Mouse (Mus musculus) thymus, postnatal 36 days (tissue): ENCODE measurements at regions not wholly inside any gene's neighbourhood (a gene's known extent, or its start where the extent isn't known, plus 50 kb on each side); places are given as distances from the start of the nearest gene placed in this dataset.
A peak's percentile ranks its signal among the peaks of the same experiment; 100 is the strongest.

Source experiments
- DNase-seq, 2 experiments: peaks; one replicate each; pipeline ENCODE4 v3.0.0; 2022; ENCODE audit warnings: mixed read lengths in 2 of 2

GRCm38 (mm10) chr4:45746451-45746850 lies 52.4 kb upstream of the Aldh1b1 start:
- no peak for DNase-seq

DNA sequence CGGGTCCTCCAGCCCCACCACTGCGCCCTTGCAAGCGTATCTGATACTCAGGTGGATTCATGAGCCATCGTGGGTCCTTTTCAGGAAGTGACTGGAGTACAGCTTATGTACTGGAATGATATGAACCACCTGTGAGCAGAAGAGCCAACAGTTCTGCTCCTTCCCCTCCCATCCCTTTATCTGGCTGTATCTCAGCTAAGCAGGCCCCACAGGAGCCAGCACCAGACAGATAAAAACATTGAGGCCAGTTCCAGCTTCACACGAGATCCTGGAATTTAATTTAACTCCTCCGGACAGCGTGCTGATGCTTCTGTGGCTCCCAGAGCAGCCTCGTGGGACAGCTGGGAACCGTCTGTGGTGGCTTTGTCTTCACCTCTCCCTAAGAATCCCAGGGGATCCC lies 53.1 kb upstream of the Aldh1b1 start:
- no peak for DNase-seq

GRCm38 (mm10) chr4:45744849-45745407 lies 53.9 kb upstream of the Aldh1b1 start:
- no peak for DNase-seq

DNA sequence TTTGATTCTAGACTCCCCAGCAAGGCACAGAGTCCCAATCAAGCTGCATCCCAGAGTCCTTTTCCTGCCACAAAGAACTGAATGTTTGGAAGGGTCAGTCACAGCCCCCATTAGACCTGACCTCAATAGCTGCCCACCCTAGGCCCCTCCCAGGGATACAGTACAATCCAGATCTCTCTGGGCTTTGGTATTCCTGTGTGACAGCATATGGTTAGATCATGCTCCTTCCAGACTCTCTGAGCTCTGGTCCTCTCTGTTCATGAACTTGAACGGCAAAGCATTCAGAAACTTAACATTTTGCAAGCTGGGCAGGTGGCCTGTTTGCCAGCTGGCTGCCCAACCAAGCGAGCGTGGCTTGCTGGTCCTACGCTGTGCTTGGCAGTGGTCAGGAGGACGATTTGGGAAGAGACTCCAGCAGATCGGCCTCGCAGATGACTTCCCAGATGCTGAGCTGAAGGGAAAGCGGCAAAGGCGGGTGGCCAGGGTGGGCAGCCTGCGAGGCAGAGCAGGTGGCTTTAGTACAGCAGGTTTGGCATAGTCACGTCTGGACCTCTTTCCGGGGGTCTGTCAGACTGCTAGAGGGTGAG lies 58.0 kb upstream of the Aldh1b1 start:
- no peak for DNase-seq

- DNase-seq = no peak
These were observed 58.5 kb upstream of the Aldh1b1 start for GRCm38 (mm10) chr4:45740319-45740718.

- DNase-seq = no peak
These were observed 59.1 kb upstream of the Aldh1b1 start for GRCm38 (mm10) chr4:45739696-45740095.

DNA sequence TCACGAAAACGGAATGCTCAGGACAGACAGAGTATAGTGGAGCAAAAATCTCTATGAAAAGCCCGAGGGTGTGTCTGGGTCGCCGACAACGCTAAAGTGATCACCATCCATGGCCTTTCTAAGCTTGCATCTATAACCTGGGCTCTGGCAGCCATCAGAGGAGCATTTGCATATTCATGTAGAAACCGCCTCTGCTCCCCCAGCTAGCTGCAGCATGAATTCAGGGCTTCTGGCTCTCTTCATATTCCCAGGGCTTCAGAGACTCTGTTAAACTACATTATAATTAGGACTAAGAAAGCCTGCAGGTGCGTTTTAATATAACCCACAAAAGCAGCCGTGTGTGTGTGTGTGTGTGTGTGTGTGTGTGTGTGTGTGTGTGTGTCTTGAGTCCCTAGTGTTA lies 59.7 kb upstream of the Aldh1b1 start:
- DNase-seq = no peak

GRCm38 (mm10) chr4:45738746-45739145 lies 60.1 kb upstream of the Aldh1b1 start:
- no peak for DNase-seq

DNA sequence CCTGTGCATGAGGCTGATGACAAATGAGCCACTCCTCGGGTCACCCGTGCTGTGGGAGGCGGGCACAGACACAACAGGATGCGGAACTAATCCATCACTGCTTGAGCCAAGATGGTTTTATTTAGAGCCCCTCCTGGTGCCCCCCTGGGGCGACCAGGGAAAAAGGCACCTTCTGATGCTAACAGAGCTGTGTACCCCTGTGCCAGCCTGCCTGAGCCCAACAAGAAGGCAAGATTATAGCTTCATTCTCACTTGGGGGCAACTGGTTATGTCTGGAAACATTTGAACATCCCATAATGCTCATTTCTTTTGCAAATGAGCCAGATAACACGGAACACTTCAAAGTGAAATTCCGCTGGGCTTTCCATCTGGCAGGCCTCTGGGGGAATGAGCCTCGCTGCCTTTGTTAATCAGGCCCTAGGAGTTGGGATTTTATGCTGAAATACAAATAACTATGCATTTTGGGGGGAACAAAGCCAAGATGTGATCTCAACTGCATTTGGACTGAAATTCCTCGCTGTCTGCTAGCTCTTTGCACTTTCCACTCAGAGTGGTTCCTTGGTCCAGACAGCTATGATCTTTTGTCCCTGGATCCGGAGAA lies 62.5 kb upstream of the Aldh1b1 start:
- no peak for DNase-seq

DNA sequence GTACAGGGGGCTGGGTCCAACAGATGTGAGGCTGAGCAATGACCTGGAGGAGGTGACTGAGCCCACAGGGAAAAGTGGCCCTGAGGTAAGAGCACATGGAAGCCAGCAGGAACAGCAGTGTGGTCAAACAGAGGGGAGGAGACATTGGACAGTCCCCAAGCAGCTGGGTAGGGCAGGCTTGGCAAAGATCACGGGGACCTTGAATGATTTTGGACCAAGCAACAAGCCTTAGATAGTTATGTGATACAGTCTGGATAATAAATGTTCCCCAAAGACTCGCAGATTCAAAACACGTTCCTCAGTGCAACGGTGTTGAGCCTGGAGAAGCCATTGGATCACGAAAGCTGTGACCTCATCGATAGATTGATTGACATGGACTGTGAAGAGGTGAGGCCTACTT lies 64.8 kb upstream of the Aldh1b1 start:
- no peak for DNase-seq

DNA sequence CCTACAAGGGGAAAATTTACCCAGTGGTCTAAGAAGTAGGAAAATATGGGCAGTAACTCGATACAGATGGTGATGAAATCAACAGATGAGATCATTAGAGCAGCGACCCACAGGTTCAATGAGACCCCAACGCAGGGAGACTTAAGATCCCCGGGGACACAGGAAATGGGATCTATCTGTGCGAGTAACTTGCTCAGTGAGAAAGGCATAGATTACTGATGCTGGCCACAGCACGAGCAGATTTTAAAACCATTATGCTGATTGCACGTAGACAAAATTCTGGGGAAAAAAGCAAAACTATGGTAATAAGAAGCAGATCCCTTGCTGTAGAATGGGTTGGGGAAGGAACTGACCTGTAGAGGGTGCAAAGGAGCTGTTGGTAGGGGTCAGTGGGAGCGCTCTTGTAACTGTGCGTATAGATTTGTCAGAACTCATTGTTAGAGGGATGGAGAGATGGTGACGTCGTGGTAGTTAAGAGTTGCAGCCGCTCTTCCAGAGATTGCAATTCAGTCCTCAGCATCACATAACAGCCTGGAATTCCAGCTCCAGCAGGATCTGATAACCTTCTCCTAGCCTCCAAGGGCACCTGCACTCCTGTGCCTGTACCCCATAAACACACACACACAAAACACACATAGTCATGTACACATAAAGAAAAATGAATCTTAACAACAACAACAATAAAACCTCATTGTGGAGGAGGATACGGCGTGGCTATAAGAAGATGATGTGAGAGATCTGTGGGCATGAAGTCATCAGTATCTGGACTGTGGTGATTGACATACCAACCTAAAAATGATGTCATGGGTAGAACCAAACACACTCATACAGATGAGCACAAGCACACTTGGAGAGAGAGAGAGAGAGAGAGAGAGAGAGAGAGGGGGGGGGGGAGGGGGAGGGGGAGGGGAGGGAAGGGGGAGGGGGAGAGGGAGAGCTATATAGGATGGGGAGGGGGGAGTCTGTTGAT lies 67.7 kb upstream of the Aldh1b1 start:
- no peak for DNase-seq

GRCm38 (mm10) chr4:45729801-45730200 lies 69.0 kb upstream of the Aldh1b1 start:
- DNase-seq = no peak

- no peak for DNase-seq
These were observed 70.0 kb upstream of the Aldh1b1 start for GRCm38 (mm10) chr4:45728825-45729224.

DNA sequence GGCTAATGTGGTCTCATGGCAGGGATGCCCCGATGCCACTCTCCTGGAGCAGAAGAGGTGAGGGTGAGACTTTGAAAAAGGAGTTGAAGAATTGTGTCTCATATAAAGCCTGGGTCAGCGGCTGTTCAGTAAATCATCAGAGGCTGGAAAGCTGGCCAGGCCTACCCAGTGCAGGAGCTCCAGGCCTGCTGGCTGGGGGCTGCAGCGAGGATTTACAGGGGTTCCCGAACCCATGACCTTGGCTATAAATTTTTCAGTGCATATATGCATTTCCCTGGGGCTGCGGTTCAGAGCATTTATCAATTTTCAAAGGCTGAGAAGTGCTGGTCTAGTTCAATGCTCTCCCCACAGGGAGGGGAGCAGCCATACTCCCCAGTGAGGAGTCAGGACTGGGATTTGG lies 70.9 kb upstream of the Aldh1b1 start:
- DNase-seq = no peak

DNA sequence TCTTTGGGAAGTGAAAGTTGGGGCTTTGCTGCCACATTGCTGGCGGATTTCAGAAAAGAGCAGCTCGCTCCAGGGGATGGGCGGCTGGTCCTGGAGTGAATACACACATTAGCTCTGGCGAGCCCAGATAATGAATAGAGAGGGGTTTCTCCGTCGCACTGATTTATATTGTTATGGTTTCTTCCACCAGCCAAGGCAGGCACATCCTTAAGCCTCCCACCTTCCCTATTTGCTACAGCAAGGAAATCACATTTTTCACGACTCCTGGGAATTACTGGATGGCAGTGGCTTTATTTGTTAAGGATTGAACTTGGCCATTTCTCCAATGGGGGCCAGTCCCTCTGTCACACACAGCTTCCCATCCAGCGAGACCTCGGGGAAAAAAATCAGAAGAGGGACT lies 71.3 kb upstream of the Aldh1b1 start:
- no peak for DNase-seq

GRCm38 (mm10) chr4:45726783-45727182 lies 72.0 kb upstream of the Aldh1b1 start:
- DNase-seq = no peak

DNA sequence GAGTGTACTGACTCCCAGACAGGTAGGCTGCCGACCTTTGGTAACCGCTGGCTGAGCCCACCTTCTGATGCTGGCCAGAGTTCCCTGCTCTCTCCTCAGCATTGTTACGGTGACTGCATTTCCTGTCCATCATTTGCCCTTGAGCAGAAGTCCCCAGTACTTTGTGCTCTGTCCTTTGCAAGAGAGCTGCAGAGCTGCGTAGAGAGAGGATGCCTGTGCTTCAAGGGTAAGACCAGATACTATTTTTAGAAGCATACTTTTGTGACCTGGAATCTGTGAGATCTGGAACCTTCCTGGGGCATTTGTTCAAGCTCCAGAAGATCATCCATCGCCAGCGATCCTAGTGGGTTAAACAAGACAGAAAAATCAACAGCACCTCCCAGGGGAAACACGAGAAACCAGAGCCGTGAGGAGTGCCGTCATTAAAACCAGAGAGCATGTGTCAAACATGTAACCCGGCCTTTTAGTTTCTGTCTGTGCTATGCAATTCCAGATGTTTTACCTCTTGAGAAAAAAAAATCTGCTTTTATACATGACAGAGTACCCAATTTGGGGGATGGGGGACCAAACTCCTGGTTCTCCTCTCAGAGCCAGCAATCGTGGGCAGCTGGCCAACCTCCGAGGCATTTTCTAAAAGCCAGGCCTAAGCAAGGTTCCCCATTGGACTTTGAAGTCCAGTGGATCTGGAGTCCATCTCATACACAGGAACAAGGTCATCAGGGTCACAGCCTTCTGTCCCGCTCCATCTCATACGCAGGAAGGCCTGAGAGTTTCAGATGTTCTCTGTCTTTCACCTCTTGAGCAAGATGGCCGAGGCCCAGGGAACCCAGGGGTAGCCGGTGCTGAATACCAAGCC lies 73.5 kb upstream of the Aldh1b1 start:
- no peak for DNase-seq

DNA sequence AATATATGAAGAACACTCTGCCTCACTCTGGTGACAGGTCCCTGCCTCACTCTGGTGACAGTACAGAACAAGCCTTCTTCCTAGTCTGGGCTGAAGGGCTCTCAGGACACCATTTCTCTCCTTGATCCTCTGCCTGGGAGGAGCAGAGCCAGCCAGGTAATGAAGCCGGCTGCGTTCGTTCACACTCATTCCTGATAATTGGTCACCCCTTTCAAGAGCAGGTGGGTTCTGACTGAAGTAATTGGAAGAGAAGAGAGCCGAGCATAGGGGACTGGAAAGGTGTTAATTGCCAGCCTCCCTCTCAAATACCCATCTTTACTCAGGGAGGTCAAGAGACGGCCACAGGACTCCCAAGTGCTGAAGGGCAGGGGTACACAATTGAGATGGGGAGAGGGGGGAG lies 78.5 kb upstream of the Aldh1b1 start:
- DNase-seq = no peak

GRCm38 (mm10) chr4:45719564-45719963 lies 79.3 kb upstream of the Aldh1b1 start:
- peak; percentile 30 to 63 for DNase-seq

- DNase-seq = no peak
These were observed 82.9 kb upstream of the Aldh1b1 start for GRCm38 (mm10) chr4:45715878-45716277.

DNA sequence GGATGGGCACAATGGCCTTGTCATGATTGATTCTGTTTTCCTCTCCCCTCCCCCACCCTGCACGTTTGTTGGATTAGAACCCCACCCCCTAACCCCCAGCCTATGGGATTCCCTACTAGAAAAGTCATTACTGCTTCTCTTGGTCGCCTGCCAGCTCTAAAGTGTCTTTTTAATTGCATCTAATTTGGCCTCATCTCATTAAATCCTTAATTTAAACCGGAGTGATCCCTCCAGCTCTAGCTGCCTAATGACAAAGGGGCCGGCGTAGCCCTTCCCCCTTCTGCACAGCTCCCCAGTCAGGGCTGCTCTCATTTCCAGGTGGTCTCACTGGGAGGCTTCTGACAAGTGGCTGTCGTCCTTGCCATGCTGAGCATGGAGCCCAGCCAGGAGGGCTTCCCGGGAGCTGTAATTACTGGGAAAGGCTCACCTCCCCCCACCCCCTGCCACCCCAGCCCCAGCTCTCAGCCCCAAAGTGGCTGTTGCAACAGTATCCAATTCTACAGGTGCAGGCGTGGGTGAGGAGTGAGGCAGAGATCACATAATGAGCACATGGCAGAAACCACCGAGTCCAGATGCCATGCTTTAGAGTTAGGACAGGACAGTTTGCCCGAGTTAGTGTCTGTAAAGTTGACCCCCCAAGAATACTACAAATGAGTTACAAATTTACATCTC lies 84.8 kb upstream of the Aldh1b1 start:
- no peak for DNase-seq
